Comparison of ENCODE assay signal across 8 mouse cellular contexts in genomic region chr6:43265363-43266041, GRCm38 (mm10). TPM values are rescaled to one million over a fixed set of nuclear protein-coding genes. Genes with fewer than 3 reads are reported as not detected.
DNase-seq lines count a peak whose midpoint lies in the region; ATAC-seq and TF ChIP-seq lines count a peak whose summit lies in the region.

Arhgef5 (plus strand) TSS chr6:43265582.

- peak; percentile 24 for DNase-seq in CD4-positive helper T cell, adult 2 months (ENCODE audit: low read depth, low spot score)
- DNase-seq in adrenal gland, adult 2 months = peak; percentile 84
- DNase-seq in thymus, adult 2 months = peak; percentile 51
- DNase-seq in layer of hippocampus, postnatal 25 days (ENCODE audit: extremely low spot score in 1 of 2, low spot score in 1 of 2) = no peak

- no peak for TF ChIP-seq CTCF in thymus, adult 2 months (IDR thresholded peaks at IDR 0.05; ENCODE audit: borderline replicate concordance, control insufficient read depth, extremely low read depth, insufficient read depth, low read length, poor library complexity)

- H3K4me3 ChIP-seq in forebrain, embryonic 15.5 days = peak within 1 kb of the TSS; percentile 43
- peak within 1 kb of the TSS; percentile 53 for H3K4me3 ChIP-seq in hindbrain, embryonic 13.5 days
- peak within 1 kb of the TSS; percentile 61 for H3K4me3 ChIP-seq in limb, embryonic 15.5 days
- H3K4me3 ChIP-seq in midbrain, embryonic 15.5 days = peak within 1 kb of the TSS; percentile 45
- peak within 1 kb of the TSS; percentile 62 for H3K4me3 ChIP-seq in thymus, adult 2 months (ENCODE audit: control insufficient read depth, insufficient read depth, low read length)

- H3K36me3 ChIP-seq in forebrain, embryonic 15.5 days = no peaks in the 10 kb centered on the region
- no peaks in the 10 kb centered on the region for H3K36me3 ChIP-seq in hindbrain, embryonic 13.5 days
- H3K36me3 ChIP-seq in limb, embryonic 15.5 days = no peaks in the 10 kb centered on the region
- no peaks in the 10 kb centered on the region for H3K36me3 ChIP-seq in midbrain, embryonic 15.5 days (replicated peaks)
- no peaks in the 10 kb centered on the region for H3K36me3 ChIP-seq in thymus, adult 2 months (ENCODE audit: control insufficient read depth, insufficient read depth, low read length)

- no peak within 1 kb of the TSS; the same call in 1 of the 2 replicates for H3K27ac ChIP-seq in forebrain, embryonic 15.5 days (replicated peaks)
- no peak within 1 kb of the TSS for H3K27ac ChIP-seq in hindbrain, embryonic 13.5 days
- H3K27ac ChIP-seq in limb, embryonic 15.5 days = peak within 1 kb of the TSS; percentile 57
- H3K27ac ChIP-seq in midbrain, embryonic 15.5 days = no peak within 1 kb of the TSS
- H3K27ac ChIP-seq in thymus, adult 2 months (ENCODE audit: control insufficient read depth, insufficient read depth, low read length) = no peak within 1 kb of the TSS

- peak within 1 kb of the TSS; percentile 76 for H3K4me2 ChIP-seq in forebrain, embryonic 15.5 days (replicated peaks)
- H3K4me2 ChIP-seq in hindbrain, embryonic 13.5 days = peak within 1 kb of the TSS; percentile 87
- peak within 1 kb of the TSS; percentile 83 for H3K4me2 ChIP-seq in limb, embryonic 15.5 days
- H3K4me2 ChIP-seq in midbrain, embryonic 15.5 days = peak within 1 kb of the TSS; percentile 86

- TF ChIP-seq POLR2A in thymus, adult 2 months (IDR thresholded peaks at IDR 0.05; ENCODE audit: control insufficient read depth, extremely low read depth, insufficient read depth, low read length, poor library complexity) = no peak

- H3K9me3 ChIP-seq in forebrain, embryonic 15.5 days = no peaks in the 10 kb centered on the region
- no peaks in the 10 kb centered on the region for H3K9me3 ChIP-seq in hindbrain, embryonic 13.5 days
- H3K9me3 ChIP-seq in limb, embryonic 15.5 days = no peaks in the 10 kb centered on the region
- no peaks in the 10 kb centered on the region for H3K9me3 ChIP-seq in midbrain, embryonic 15.5 days

- H3K9ac ChIP-seq in forebrain, embryonic 15.5 days (replicated peaks) = peak within 1 kb of the TSS; percentile 38
- H3K9ac ChIP-seq in hindbrain, embryonic 13.5 days = peak within 1 kb of the TSS; percentile 73
- peak within 1 kb of the TSS; percentile 58 for H3K9ac ChIP-seq in limb, embryonic 15.5 days
- peak within 1 kb of the TSS; percentile 29 for H3K9ac ChIP-seq in midbrain, embryonic 15.5 days

- peaks cover 12% of the 10 kb centered on the region for H3K4me1 ChIP-seq in forebrain, embryonic 15.5 days
- peaks cover 12% of the 10 kb centered on the region for H3K4me1 ChIP-seq in hindbrain, embryonic 13.5 days (replicated peaks)
- H3K4me1 ChIP-seq in limb, embryonic 15.5 days = peaks cover 12% of the 10 kb centered on the region
- H3K4me1 ChIP-seq in midbrain, embryonic 15.5 days = peaks cover 9% of the 10 kb centered on the region
- peaks cover 10% of the 10 kb centered on the region for H3K4me1 ChIP-seq in thymus, adult 2 months (replicated peaks; ENCODE audit: control insufficient read depth, insufficient read depth, low read length)

- WGBS in forebrain, embryonic 15.5 days = under 1% methylated on average over 41 of the region's 48 CpGs
- 1% methylated on average over 48 of the region's 48 CpGs for WGBS in hindbrain, embryonic 13.5 days
- WGBS in limb, embryonic 15.5 days = under 1% methylated on average over 35 of the region's 48 CpGs
- WGBS in midbrain, embryonic 15.5 days = under 1% methylated on average over 47 of the region's 48 CpGs
- 1% methylated on average over 45 of the region's 48 CpGs for WGBS in thymus, adult 2 months

- peaks cover 4% of the 10 kb centered on the region; the same call in 1 of the 2 replicates for H3K27me3 ChIP-seq in forebrain, embryonic 15.5 days
- peaks cover 42% of the 10 kb centered on the region for H3K27me3 ChIP-seq in hindbrain, embryonic 13.5 days
- H3K27me3 ChIP-seq in limb, embryonic 15.5 days = no peaks in the 10 kb centered on the region
- H3K27me3 ChIP-seq in midbrain, embryonic 15.5 days (replicated peaks) = peaks cover 21% of the 10 kb centered on the region
- H3K27me3 ChIP-seq in thymus, adult 2 months (ENCODE audit: control insufficient read depth, insufficient read depth, low read length) = no peaks in the 10 kb centered on the region

- ATAC-seq in forebrain, embryonic 15.5 days (replicated peaks) = peak; percentile 80
- ATAC-seq in hindbrain, embryonic 13.5 days (ENCODE audit: low FRiP score) = peak; percentile 84
- peak; percentile 71 for ATAC-seq in limb, embryonic 15.5 days (ENCODE audit: insufficient number of reproducible peaks, low FRiP score, low TSS enrichment, low read depth)
- ATAC-seq in midbrain, embryonic 15.5 days (replicated peaks) = peak; percentile 90

RNA-seq across cellular contexts. Expression of gene Arhgef5, which starts in this region (rescaled TPM):
- 10 to 100 TPM; 17.0 to 18.2 TPM for total RNA-seq in adrenal gland, adult 2 months (2021)
- polyA plus RNA-seq in adrenal gland, adult 2 months (2012; rRNA removed) = 6.7 and 7.8 TPM in 2 replicates
- polyA plus RNA-seq in forebrain, embryonic 15.5 days (2015; fragmentation: Nextera tagmentation; extraction: Ambion mirVana) = 1.8 and 2.2 TPM in 2 replicates
- polyA plus RNA-seq in hindbrain, embryonic 13.5 days (2015; fragmentation: Nextera tagmentation; extraction: Ambion mirVana) = 2.3 and 2.4 TPM in 2 replicates
- 13.1 and 14.3 TPM in 2 replicates for polyA plus RNA-seq in limb, embryonic 15.5 days (2015; fragmentation: Nextera tagmentation; extraction: Ambion mirVana)
- polyA plus RNA-seq in midbrain, embryonic 15.5 days (2015; fragmentation: Nextera tagmentation; extraction: Ambion mirVana) = 2.5 and 3.0 TPM in 2 replicates
- polyA plus RNA-seq in thymus, adult 2 months (2012; rRNA removed) = 6.8 and 8.0 TPM in 2 replicates
- 1 to 10 TPM; 2.0 to 2.2 TPM for total RNA-seq in layer of hippocampus, postnatal 25 days (2021)

Comparison
In these comparisons a context has a peak if more than half of its experiments do, and no peak if none do; other contexts are left out.
1. RNA of gene Arhgef5 (total RNA-seq): 17.0 to 18.2 TPM in adrenal gland, adult 2 months; 2.0 to 2.2 TPM in layer of hippocampus, postnatal 25 days; every median in the first group is over 4 times any median in the second.
2. DNase-seq: peak in CD4-positive helper T cell, adult 2 months (single experiment), adrenal gland, adult 2 months (single experiment) and thymus, adult 2 months (single experiment); none in layer of hippocampus, postnatal 25 days (0 of 2).
3. Peak in every context shown above with its lines, with median percentiles within 50 percentile points of each other: ATAC-seq, H3K4me2 ChIP-seq, H3K4me3 ChIP-seq and H3K9ac ChIP-seq.